Mouse (Mus musculus): ENCODE measurements around the gene Fam120a.

- TF ChIP-seq EP300 (IDR thresholded peaks at IDR 0.05; ENCODE audit: low read depth), result no peak
- no peak for TF ChIP-seq CTCF (IDR thresholded peaks at IDR 0.05; ENCODE audit: low read depth)
Observed at GRCm38 (mm10) chr13:48994903-48995302, 27.1 kb upstream of the Fam120a start.
